Mouse (Mus musculus): ENCODE measurements around the gene Aak1. TPM values are rescaled to one million over a fixed set of nuclear protein-coding genes. Genes with fewer than 3 reads are reported as not detected.

The Aak1 gene
- 5.6 and 5.8 TPM in 2 replicates for polyA plus RNA-seq (2015; fragmentation: Nextera tagmentation; extraction: Ambion mirVana)

DNA sequence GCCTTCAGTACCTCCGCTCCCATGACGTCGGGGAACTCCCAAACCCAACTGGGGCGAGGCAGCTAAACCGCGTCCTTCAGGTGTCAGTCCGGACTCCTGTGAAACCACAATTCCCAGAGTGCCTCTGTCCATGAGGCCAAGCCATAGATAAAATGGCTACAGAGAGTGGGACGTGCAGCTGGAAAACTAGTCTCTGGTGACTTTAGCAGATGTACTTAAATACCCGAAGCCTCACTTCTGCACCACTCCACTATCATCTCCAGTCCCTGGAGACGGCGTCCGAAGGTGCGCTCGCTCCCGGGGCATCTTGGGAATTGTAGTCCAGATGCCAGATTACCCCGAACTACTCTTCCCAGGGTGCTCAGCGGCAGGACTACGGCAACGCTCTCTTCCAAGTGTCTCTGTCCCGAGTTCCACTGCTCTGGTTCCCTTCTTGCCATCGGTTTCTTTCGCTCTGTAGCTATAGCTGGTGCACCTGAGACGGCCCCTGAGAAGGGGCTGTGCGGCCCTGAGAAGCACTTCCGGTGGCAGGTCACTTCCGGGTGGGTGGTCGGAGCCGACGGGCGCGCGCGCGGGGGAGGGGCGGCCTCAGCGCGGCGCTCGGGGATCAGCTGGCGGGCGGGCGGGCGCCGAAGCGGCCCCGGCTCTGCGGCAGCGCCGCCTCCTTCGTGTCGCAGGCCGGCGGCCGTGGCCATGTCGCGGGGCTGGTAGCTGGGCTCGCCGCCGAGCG is at the start of gene Aak1:
Gene Aak1, plus strand, starts transcription at position 603 of the 730 bp plus-strand sequence.
- DNase-seq (ENCODE audit: low spot score): peak; percentile 91
- peak; percentile 85 for ATAC-seq (ENCODE audit: low FRiP score, low TSS enrichment)
- Histone ChIP-seq H3K36me3 (ENCODE audit: control insufficient read depth, insufficient read depth, low read length) (no peaks in the 10 kb centered on the region), H3K4me3 (ENCODE audit: low read depth, low read length) (peak within 1 kb of the TSS; percentile 90), H3K27me3 (ENCODE audit: control insufficient read depth, insufficient read depth, low read length) (no peaks in the 10 kb centered on the region), H3K4me1 (replicated peaks; ENCODE audit: control insufficient read depth, insufficient read depth) (peaks cover 4% of the 10 kb centered on the region), H3K4me2 (replicated peaks; ENCODE audit: low read depth) (peak within 1 kb of the TSS; percentile 63), H3K9ac (ENCODE audit: low read length) (peak within 1 kb of the TSS; percentile 85), H3K27ac (replicated peaks) (peak within 1 kb of the TSS; percentile 98), H3K9me3 (ENCODE audit: control insufficient read depth, low read length) (no peaks in the 10 kb centered on the region)
- TF ChIP-seq EP300 (optimal IDR thresholded peaks at IDR 0.05): no peak
- no peak for TF ChIP-seq CTCF (IDR thresholded peaks at IDR 0.05; ENCODE audit: low read depth)
- WGBS: under 1% methylated on average over 53 of the region's 60 CpGs

DNA sequence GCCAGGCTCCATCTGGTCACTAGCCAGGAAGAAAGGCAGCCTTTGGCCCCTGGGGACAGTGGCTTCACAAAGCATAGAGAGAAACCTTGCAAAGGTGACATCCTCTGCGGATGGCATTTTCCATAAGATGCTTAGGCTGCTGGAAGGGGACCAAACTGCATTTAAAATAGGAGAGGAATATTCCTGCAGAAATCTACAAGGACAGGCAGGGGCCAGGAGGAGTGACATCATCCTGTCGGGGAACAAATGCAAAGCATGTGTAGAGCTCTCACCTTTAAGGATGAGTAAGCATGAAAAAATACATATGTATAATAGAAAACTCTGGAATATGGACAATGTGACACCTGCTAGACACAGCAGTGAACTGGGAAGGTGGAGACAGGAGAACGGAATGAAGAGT is 48.9 kb upstream of the Aak1 start:
- no peaks in the 10 kb centered on the region for H3K27me3 ChIP-seq (ENCODE audit: control insufficient read depth, insufficient read depth, low read length)
- no peak overlapping the region for H3K4me3 ChIP-seq (ENCODE audit: low read depth, low read length)
- H3K4me2 ChIP-seq (replicated peaks; ENCODE audit: low read depth): no peak overlapping the region
- no peaks in the 10 kb centered on the region for H3K4me1 ChIP-seq (replicated peaks; ENCODE audit: control insufficient read depth, insufficient read depth)
- ATAC-seq (ENCODE audit: low FRiP score, low TSS enrichment) (no peak), DNase-seq (ENCODE audit: low spot score) (no peak)
- WGBS: 82% methylated on average over 3 of the region's 3 CpGs
- no peaks in the 10 kb centered on the region for H3K36me3 ChIP-seq (ENCODE audit: control insufficient read depth, insufficient read depth, low read length)
- no peaks in the 10 kb centered on the region for H3K9me3 ChIP-seq (ENCODE audit: control insufficient read depth, low read length)
- H3K27ac ChIP-seq (replicated peaks): no peak overlapping the region
- H3K9ac ChIP-seq (ENCODE audit: low read length): no peak overlapping the region
- TF ChIP-seq EP300 (optimal IDR thresholded peaks at IDR 0.05) (no peak), CTCF (IDR thresholded peaks at IDR 0.05; ENCODE audit: low read depth) (no peak)

DNA sequence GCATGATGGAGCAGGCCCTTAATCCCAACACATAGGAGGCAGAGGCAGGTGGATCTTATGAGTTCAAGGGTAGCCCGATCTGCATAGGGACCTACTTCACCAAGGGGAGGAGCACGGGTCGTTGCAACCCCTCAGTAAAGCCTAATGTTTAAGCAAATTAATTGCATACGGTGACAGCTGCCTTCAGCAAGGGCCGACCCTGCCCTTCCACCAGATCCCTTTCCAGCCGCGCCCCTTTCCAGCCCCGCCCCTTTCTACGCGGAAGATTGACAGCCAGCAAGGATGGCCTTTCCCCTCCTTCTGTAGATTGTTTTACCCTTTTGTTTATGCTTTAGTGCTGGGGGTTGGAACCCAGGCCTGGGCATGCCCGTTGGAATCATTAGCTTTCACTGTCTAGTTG is 47.9 kb upstream of the Aak1 start:
- TF ChIP-seq EP300 (optimal IDR thresholded peaks at IDR 0.05) (no peak), CTCF (IDR thresholded peaks at IDR 0.05; ENCODE audit: low read depth) (no peak)
- DNase-seq (ENCODE audit: low spot score) (peak; percentile 37), ATAC-seq (ENCODE audit: low FRiP score, low TSS enrichment) (no peak)
- H3K27me3 ChIP-seq (ENCODE audit: control insufficient read depth, insufficient read depth, low read length): no peaks in the 10 kb centered on the region
- WGBS: 42% methylated on average over 11 of the region's 11 CpGs
- H3K27ac ChIP-seq (replicated peaks): no peak overlapping the region
- no peak overlapping the region for H3K4me2 ChIP-seq (replicated peaks; ENCODE audit: low read depth)
- no peaks in the 10 kb centered on the region for H3K36me3 ChIP-seq (ENCODE audit: control insufficient read depth, insufficient read depth, low read length)
- no peak overlapping the region for H3K9ac ChIP-seq (ENCODE audit: low read length)
- H3K4me1 ChIP-seq (replicated peaks; ENCODE audit: control insufficient read depth, insufficient read depth): no peaks in the 10 kb centered on the region
- no peaks in the 10 kb centered on the region for H3K9me3 ChIP-seq (ENCODE audit: control insufficient read depth, low read length)
- no peak overlapping the region for H3K4me3 ChIP-seq (ENCODE audit: low read depth, low read length)

DNA sequence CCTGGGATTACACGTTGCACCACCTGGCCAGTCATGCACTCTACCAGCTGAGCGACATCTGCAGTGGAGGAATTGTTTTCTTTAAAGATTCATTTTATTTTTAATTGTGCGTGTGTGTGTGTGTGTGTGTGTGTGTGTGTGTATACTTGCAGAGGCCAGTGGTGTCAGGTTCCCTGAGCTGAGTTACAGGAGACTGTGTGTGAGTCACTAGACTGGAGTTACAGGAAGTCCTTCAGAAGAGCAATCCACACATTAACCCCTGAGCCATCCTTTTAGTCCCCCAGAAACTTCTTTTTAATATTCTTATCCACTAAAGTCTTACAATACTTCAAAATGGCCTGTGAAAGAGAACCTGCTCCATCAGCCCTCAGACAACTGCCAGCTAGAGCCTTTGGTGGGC is 44.7 kb upstream of the Aak1 start:
- no peak overlapping the region for H3K9ac ChIP-seq (ENCODE audit: low read length)
- H3K36me3 ChIP-seq (ENCODE audit: control insufficient read depth, insufficient read depth, low read length): no peaks in the 10 kb centered on the region
- TF ChIP-seq CTCF (IDR thresholded peaks at IDR 0.05; ENCODE audit: low read depth) (no peak), EP300 (optimal IDR thresholded peaks at IDR 0.05) (no peak)
- WGBS: 54% methylated on average over 3 of the region's 3 CpGs
- H3K27me3 ChIP-seq (ENCODE audit: control insufficient read depth, insufficient read depth, low read length): no peaks in the 10 kb centered on the region
- no peak overlapping the region for H3K4me2 ChIP-seq (replicated peaks; ENCODE audit: low read depth)
- DNase-seq (ENCODE audit: low spot score) (no peak), ATAC-seq (ENCODE audit: low FRiP score, low TSS enrichment) (no peak)
- H3K9me3 ChIP-seq (ENCODE audit: control insufficient read depth, low read length): no peaks in the 10 kb centered on the region
- no peak overlapping the region for H3K27ac ChIP-seq (replicated peaks)
- no peak overlapping the region for H3K4me3 ChIP-seq (ENCODE audit: low read depth, low read length)
- H3K4me1 ChIP-seq (replicated peaks; ENCODE audit: control insufficient read depth, insufficient read depth): no peaks in the 10 kb centered on the region

DNA sequence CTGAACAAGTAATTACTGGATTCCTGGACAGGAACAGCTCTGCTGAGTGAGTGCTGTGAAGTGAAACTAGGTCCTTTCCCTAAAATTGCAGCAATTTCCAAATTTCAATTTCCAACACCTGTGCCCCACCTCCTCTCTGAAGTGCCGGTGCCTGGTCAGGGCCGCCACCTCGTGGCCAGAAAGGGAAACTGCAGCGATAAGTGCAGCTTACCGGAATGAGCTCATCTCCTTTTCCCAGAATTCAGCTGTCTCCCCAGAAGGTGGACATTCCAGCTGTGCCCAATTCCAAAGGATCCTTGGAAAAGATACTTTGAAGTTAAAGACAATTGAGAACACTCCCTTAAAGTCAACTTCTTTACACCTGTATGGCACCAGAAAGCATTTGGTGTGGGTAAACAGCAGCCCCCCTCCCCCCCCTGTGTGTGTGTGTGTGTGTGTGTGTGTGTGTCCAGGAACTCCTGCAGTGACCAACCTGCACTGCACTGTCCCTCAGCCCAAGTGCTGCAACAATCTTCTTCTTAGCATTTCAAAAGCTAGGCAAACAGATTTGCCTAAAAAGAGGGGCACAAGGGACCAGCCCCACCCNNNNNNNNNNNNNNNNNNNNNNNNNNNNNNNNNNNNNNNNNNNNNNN is 42.7 kb upstream of the Aak1 start:
- Histone ChIP-seq H3K9ac (ENCODE audit: low read length) (no peak overlapping the region), H3K27me3 (ENCODE audit: control insufficient read depth, insufficient read depth, low read length) (no peaks in the 10 kb centered on the region), H3K4me2 (replicated peaks; ENCODE audit: low read depth) (no peak overlapping the region), H3K9me3 (ENCODE audit: control insufficient read depth, low read length) (no peaks in the 10 kb centered on the region), H3K27ac (replicated peaks) (no peak overlapping the region), H3K36me3 (ENCODE audit: control insufficient read depth, insufficient read depth, low read length) (no peaks in the 10 kb centered on the region), H3K4me1 (replicated peaks; ENCODE audit: control insufficient read depth, insufficient read depth) (no peaks in the 10 kb centered on the region), H3K4me3 (ENCODE audit: low read depth, low read length) (no peak overlapping the region)
- WGBS: 0% methylated on average over 5 of the region's 5 CpGs
- peak; percentile 62 for DNase-seq (ENCODE audit: low spot score)
- ATAC-seq (ENCODE audit: low FRiP score, low TSS enrichment): peak; percentile 38
- TF ChIP-seq CTCF (IDR thresholded peaks at IDR 0.05; ENCODE audit: low read depth): peak; percentile 99
- TF ChIP-seq EP300 (optimal IDR thresholded peaks at IDR 0.05): no peak

DNA sequence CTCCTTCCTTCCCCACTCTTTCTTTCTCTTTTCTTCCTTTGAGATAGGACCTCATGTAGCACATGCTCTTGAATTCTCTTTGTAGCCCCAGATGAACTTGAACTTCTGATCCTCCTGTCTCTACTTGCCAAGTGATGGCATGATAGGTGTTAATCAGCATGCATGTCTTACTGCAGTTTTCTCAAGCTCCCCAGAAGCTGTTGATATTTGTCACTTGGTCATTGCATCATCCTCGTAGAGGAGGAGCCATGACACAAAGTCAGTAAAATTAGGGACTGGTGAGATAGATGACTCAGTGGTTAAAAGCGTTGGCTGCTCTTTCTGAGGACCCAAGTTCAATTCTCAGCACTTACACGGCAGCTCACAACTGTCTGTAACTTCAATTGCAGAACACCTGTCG is 36.4 kb upstream of the Aak1 start:
- ATAC-seq (ENCODE audit: low FRiP score, low TSS enrichment): no peak
- Histone ChIP-seq H3K4me2 (replicated peaks; ENCODE audit: low read depth) (no peak overlapping the region), H3K9ac (ENCODE audit: low read length) (no peak overlapping the region), H3K4me3 (ENCODE audit: low read depth, low read length) (no peak overlapping the region), H3K9me3 (ENCODE audit: control insufficient read depth, low read length) (no peaks in the 10 kb centered on the region), H3K27me3 (ENCODE audit: control insufficient read depth, insufficient read depth, low read length) (no peaks in the 10 kb centered on the region), H3K36me3 (ENCODE audit: control insufficient read depth, insufficient read depth, low read length) (no peaks in the 10 kb centered on the region), H3K4me1 (replicated peaks; ENCODE audit: control insufficient read depth, insufficient read depth) (no peaks in the 10 kb centered on the region), H3K27ac (replicated peaks) (no peak overlapping the region)
- no peak for DNase-seq (ENCODE audit: low spot score)
- 51% methylated on average over 4 of the region's 4 CpGs for WGBS
- no peak for TF ChIP-seq EP300 (optimal IDR thresholded peaks at IDR 0.05)
- no peak for TF ChIP-seq CTCF (IDR thresholded peaks at IDR 0.05; ENCODE audit: low read depth)

All from stomach, postnatal 0 days (tissue).